Mouse (Mus musculus): ENCODE measurements around the gene Arhgef3. TPM values are rescaled to one million over a fixed set of nuclear protein-coding genes. Genes with fewer than 3 reads are reported as not detected.

Arhgef3 gene
- total and polyA plus RNA-seq, 2 experiments from 2014 or later: 12.3 to 17.7 TPM

DNA sequence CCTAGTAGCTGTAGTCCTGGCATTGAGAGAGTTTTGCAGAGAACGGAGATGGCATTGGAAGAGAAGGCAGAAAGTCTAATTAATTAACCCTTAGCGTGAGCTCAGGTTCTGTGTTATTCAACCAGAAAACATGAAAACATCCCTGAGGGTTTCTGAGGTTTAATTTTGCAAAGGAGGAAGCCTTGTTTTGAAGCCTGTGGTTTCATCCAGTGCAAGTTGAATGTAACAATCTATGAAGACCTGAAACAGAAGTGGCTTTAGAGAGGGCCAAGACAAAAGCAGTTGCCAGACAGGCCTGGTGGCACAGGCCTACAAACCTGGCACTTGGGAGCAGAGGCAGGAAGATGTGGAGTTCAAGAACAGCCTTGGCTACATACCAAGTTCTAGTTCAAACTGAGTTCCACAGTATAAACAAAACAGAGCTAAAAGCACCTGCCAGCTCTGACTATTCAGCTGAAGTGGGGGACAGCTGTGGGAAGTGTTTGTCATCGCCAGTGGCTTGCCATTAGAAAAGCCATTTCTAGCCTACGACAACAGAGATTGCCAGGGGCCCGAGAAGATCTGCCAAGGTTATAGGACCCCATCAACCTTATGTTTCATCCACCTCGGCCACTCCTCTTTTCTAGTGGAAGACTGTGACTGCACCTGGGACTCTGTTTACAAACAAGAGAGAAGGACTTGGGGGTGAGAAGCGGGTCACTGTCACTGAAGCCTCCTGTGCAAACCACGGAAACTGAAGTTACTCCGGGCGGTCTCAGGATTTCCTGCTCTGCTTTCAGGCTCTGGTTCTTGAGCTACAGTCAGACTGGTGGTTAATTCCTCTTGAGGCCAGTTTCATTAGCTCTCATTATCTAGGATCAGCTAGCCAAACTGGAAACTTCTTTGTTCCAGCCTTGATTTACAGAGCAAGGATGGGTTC, 287.9 kb downstream of the Arhgef3 start:
- no peak for TF ChIP-seq CTCF (IDR thresholded peaks at IDR 0.05; ENCODE audit: low read depth)

DNA sequence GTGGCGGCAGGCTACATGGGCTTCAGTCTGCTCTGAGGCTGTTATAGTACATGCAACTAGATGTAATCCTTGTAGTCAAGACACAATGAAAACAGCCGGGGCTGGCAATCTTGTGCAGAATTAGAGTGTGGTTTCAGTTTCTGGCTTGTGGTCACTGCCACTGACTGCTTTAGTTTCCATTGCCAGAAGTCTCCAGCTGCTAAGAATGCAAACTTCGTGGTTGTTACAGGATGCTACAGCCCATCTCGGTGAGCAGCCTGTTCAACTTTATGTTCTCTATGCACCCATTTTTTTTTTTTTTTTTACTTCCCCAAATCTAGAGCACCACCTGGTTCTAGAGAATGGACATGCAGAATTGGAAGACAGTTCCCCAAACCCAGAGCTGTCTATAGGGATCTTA, 290.8 kb downstream of the Arhgef3 start:
- ATAC-seq: no peak
- H3K4me3 ChIP-seq (ENCODE audit: low read depth, low read length): no peak overlapping the region
- H3K4me1 ChIP-seq (ENCODE audit: insufficient read depth): no peaks in the 10 kb centered on the region
- no peak overlapping the region for H3K4me2 ChIP-seq (ENCODE audit: low read depth)
- no peaks in the 10 kb centered on the region; the same call in 1 of the 2 replicates for H3K36me3 ChIP-seq (ENCODE audit: insufficient read depth)
- H3K27me3 ChIP-seq (ENCODE audit: insufficient read depth, low read length): no peaks in the 10 kb centered on the region
- no peak overlapping the region for H3K9ac ChIP-seq
- WGBS: 88% methylated on average over 4 of the region's 4 CpGs
- H3K27ac ChIP-seq (ENCODE audit: low read depth, low read length): no peak overlapping the region
- TF ChIP-seq CTCF (IDR thresholded peaks at IDR 0.05; ENCODE audit: low read depth): no peak
- no peaks in the 10 kb centered on the region; the same call in 1 of the 2 replicates for H3K9me3 ChIP-seq (ENCODE audit: low read length)
- DNase-seq: no peak

More for the DNA sequence above, 287.9 kb downstream of the Arhgef3 start:
- Histone ChIP-seq H3K36me3 (ENCODE audit: insufficient read depth) (peaks cover 5% of the 10 kb centered on the region; the same call in 1 of the 2 replicates), H3K9ac (no peak overlapping the region), H3K4me2 (ENCODE audit: low read depth) (no peak overlapping the region), H3K4me1 (ENCODE audit: insufficient read depth) (no peaks in the 10 kb centered on the region), H3K4me3 (ENCODE audit: low read depth, low read length) (no peak overlapping the region), H3K27ac (ENCODE audit: low read depth, low read length) (no peak overlapping the region), H3K9me3 (ENCODE audit: low read length) (no peaks in the 10 kb centered on the region; the same call in 1 of the 2 replicates), H3K27me3 (ENCODE audit: insufficient read depth, low read length) (no peaks in the 10 kb centered on the region)
- 71% methylated on average over 10 of the region's 10 CpGs for WGBS
- ATAC-seq (no peak), DNase-seq (no peak)

DNA sequence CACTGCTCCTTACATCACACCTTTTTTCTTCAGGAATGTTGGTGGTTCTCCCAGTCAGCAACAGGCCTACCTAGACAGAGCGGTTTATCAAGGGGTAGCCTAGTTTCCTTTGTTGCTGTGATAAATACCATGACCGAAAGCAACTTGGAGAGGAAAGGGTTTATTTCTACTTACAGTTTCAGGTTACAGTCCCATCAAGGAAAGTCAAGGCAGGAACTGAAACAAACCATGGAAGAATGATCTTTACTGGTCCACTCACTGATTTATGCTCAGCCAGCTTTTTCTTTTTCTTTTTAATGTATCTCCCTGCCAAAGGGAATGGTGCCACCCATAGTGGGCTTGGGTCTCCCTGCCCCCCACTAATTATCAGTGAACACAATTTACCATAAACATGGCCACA, 291.2 kb downstream of the Arhgef3 start:
- no peak overlapping the region for H3K27ac ChIP-seq (ENCODE audit: low read depth, low read length)
- no peak overlapping the region for H3K4me3 ChIP-seq (ENCODE audit: low read depth, low read length)
- H3K27me3 ChIP-seq (ENCODE audit: insufficient read depth, low read length): no peaks in the 10 kb centered on the region
- DNase-seq (no peak), ATAC-seq (no peak)
- no peak overlapping the region for H3K9ac ChIP-seq
- 94% methylated on average over 2 of the region's 2 CpGs for WGBS
- H3K36me3 ChIP-seq (ENCODE audit: insufficient read depth): no peaks in the 10 kb centered on the region; the same call in 1 of the 2 replicates
- H3K4me1 ChIP-seq (ENCODE audit: insufficient read depth): no peaks in the 10 kb centered on the region
- no peaks in the 10 kb centered on the region; the same call in 1 of the 2 replicates for H3K9me3 ChIP-seq (ENCODE audit: low read length)
- H3K4me2 ChIP-seq (ENCODE audit: low read depth): no peak overlapping the region
- no peak for TF ChIP-seq CTCF (IDR thresholded peaks at IDR 0.05; ENCODE audit: low read depth)

DNA sequence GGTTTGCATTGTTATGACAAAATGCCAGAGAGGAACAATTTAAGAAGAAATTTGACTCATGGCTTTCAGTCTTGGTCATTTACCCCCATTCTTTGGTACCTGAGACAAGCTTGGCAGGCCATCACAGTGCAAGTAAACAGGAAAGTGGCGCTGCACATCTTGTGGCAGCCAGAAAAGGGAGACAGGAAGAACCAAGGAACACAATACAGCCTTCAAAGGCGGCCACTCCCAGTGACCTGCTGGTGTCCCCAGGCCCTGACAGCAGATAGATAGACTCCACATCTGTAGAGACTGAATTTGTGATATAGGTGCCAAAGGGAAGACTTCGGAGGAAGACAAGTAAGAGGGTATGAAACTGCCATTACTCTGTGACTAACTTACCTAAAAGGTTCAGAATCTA, 293.5 kb downstream of the Arhgef3 start:
- H3K4me3 ChIP-seq (ENCODE audit: low read depth, low read length): no peak overlapping the region
- no peak overlapping the region for H3K4me2 ChIP-seq (ENCODE audit: low read depth)
- no peaks in the 10 kb centered on the region for H3K4me1 ChIP-seq (ENCODE audit: insufficient read depth)
- ATAC-seq (no peak), DNase-seq (no peak)
- TF ChIP-seq CTCF (IDR thresholded peaks at IDR 0.05; ENCODE audit: low read depth): no peak
- no peak overlapping the region for H3K27ac ChIP-seq (ENCODE audit: low read depth, low read length)
- H3K36me3 ChIP-seq (ENCODE audit: insufficient read depth): no peaks in the 10 kb centered on the region; the same call in 1 of the 2 replicates
- H3K9ac ChIP-seq: no peak overlapping the region
- H3K9me3 ChIP-seq (ENCODE audit: low read length): no peaks in the 10 kb centered on the region; the same call in 1 of the 2 replicates
- no peaks in the 10 kb centered on the region for H3K27me3 ChIP-seq (ENCODE audit: insufficient read depth, low read length)
- 94% methylated on average over 3 of the region's 3 CpGs for WGBS

DNA sequence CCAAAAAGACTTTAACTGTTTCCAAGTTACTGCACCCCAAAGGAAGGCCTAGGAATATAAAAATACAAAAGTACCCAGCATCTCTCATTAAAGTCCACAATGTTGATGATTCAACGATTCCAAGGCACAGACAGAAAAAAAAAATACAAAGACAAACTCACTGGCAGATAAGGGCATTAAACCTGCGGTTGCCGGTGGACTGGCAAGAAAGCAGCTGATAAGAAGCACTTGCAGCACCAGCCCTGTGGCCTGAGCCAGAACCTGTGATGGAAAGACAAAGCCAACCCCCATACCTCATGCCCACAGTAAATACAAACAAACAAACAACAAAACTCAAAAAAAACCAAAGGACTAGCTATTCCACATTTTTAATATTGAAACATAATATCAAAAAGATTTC, 295.0 kb downstream of the Arhgef3 start:
- DNase-seq (no peak), ATAC-seq (no peak)
- no peak overlapping the region for H3K27ac ChIP-seq (ENCODE audit: low read depth, low read length)
- no peak for TF ChIP-seq CTCF (IDR thresholded peaks at IDR 0.05; ENCODE audit: low read depth)
- H3K27me3 ChIP-seq (ENCODE audit: insufficient read depth, low read length): no peaks in the 10 kb centered on the region
- H3K9me3 ChIP-seq (ENCODE audit: low read length): no peaks in the 10 kb centered on the region; the same call in 1 of the 2 replicates
- no peaks in the 10 kb centered on the region for H3K36me3 ChIP-seq (ENCODE audit: insufficient read depth)
- WGBS: 97% methylated on average over 3 of the region's 3 CpGs
- no peaks in the 10 kb centered on the region for H3K4me1 ChIP-seq (ENCODE audit: insufficient read depth)
- H3K4me3 ChIP-seq (ENCODE audit: low read depth, low read length): no peak overlapping the region
- no peak overlapping the region for H3K4me2 ChIP-seq (ENCODE audit: low read depth)
- no peak overlapping the region for H3K9ac ChIP-seq

DNA sequence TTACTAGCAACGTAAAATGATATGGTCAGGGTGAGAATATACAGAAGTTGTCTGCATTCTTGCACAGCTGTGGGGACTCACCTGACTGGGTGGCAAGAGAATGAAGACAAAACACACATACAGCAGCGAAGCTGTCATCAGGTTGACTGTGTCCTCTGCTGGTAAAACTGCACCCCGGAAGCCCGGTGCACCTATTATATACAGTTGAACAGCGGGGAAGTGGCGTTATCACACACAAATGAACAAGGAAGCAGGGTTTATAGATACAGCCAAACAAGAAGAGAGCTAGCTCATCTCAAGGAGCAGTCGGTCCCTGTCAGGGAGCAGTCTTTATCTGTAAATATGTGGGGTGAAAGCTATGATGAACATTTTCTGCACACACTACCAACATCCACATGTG, 296.8 kb downstream of the Arhgef3 start:
- Histone ChIP-seq H3K27me3 (ENCODE audit: insufficient read depth, low read length) (no peaks in the 10 kb centered on the region), H3K9ac (no peak overlapping the region), H3K4me1 (ENCODE audit: insufficient read depth) (no peaks in the 10 kb centered on the region), H3K36me3 (ENCODE audit: insufficient read depth) (no peaks in the 10 kb centered on the region), H3K27ac (ENCODE audit: low read depth, low read length) (no peak overlapping the region), H3K9me3 (ENCODE audit: low read length) (no peaks in the 10 kb centered on the region), H3K4me3 (ENCODE audit: low read depth, low read length) (no peak overlapping the region), H3K4me2 (ENCODE audit: low read depth) (no peak overlapping the region)
- WGBS: 90% methylated on average over 7 of the region's 7 CpGs
- TF ChIP-seq CTCF (IDR thresholded peaks at IDR 0.05; ENCODE audit: low read depth): no peak
- ATAC-seq: no peak
- no peak for DNase-seq

DNA sequence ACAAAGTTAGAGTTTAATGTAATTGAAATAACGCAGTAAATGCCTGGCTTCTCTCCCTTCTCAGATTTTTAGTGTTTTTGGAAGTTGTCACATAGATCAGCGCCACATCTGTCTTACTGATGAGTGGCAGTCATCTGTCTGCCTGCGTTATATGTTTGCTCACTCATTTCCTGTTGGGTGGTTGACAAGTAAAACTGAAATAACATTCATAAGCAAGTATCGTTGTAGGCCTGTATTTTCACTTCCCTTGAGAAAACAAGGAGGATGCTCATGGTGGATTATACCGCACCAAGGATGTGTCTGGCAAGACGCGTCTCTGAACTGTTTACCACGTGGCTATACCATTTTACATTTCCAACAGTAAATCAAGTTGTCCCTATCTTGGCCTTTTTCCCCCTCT, 298.0 kb downstream of the Arhgef3 start:
- WGBS: 86% methylated on average over 8 of the region's 8 CpGs
- DNase-seq: no peak
- Histone ChIP-seq H3K4me3 (ENCODE audit: low read depth, low read length) (no peak overlapping the region), H3K36me3 (ENCODE audit: insufficient read depth) (no peaks in the 10 kb centered on the region), H3K9ac (no peak overlapping the region), H3K9me3 (ENCODE audit: low read length) (no peaks in the 10 kb centered on the region), H3K27me3 (ENCODE audit: insufficient read depth, low read length) (no peaks in the 10 kb centered on the region), H3K4me1 (ENCODE audit: insufficient read depth) (no peaks in the 10 kb centered on the region), H3K4me2 (ENCODE audit: low read depth) (no peak overlapping the region), H3K27ac (ENCODE audit: low read depth, low read length) (no peak overlapping the region)
- ATAC-seq: no peak
- TF ChIP-seq CTCF (IDR thresholded peaks at IDR 0.05; ENCODE audit: low read depth): no peak

Measured in forebrain, postnatal 0 days (tissue).